Mouse (Mus musculus) C3H10T1/2 (cell line): Measurements from ENCODE around the gene Zfp446. TPM values are rescaled to one million over a fixed set of nuclear protein-coding genes. Genes with fewer than 3 reads are reported as not detected.

Source experiments
- polyA plus RNA-seq, 2 experiments: library from polyadenylated mRNA; unstranded; fragments of >200 nt; fragmentation: generic; extraction: Trizol; gene quantifications; one replicate each; pipeline ENCODE4 v1.2.1; 2012; ENCODE audit warnings: missing spikeins in 2 of 2

Gene Zfp446
- 1 to 10 TPM; 1.5 to 3.0 TPM for polyA plus RNA-seq

GRCm38 (mm10) chr7:12977682-12978389, at the start of gene Zfp446:
Zfp446 (plus strand) TSS chr7:12977848.

GRCm38 (mm10) chr7:12965678-12966091, 12.0 kb upstream of the Zfp446 start, which contains the start of gene Zfp324:
Zfp324 (plus strand) TSS chr7:12965838.

GRCm38 (mm10) chr7:12998053-12998452, 20.4 kb downstream of the Zfp446 start, which contains the start of gene Slc27a5:
Slc27a5 (minus strand) TSS chr7:12998192.

GRCm38 (mm10) chr7:12998851-12999250, 21.2 kb downstream of the Zfp446 start, which contains the start of gene Trim28:
Trim28 (plus strand) TSS chr7:12999114.

GRCm38 (mm10) chr7:13010005-13010908, 32.6 kb downstream of the Zfp446 start, which contains the start of gene Zbtb45:
Zbtb45 (minus strand) TSS chr7:13010034.

GRCm38 (mm10) chr7:13034148-13034977, 56.7 kb downstream of the Zfp446 start, which contains the start of gene Chmp2a:
Chmp2a (minus strand) TSS chr7:13034807.

Other genes with a start within 250 kb of the Zfp446 start
- gene Vmn2r56, start 242.8 kb upstream of the Zfp446 start, polyA plus RNA-seq, result not detected
- under 1 TPM in 1 of 2 experiments, not detected in 1; 0.09 TPM for gene Zscan18, start 174.2 kb upstream of the Zfp446 start, polyA plus RNA-seq
- 1 to 10 TPM in 1 of 2 experiments, under 1 TPM in 1; 0.09 to 1.7 TPM for gene Zfp329, start 159.0 kb upstream of the Zfp446 start, polyA plus RNA-seq
- gene Zfp110, start 143.1 kb upstream of the Zfp446 start, polyA plus RNA-seq, result 1 to 10 TPM in 1 of 2 experiments, under 1 TPM in 1; 0.46 to 6.5 TPM
- gene Zfp128, start 96.7 kb upstream of the Zfp446 start, polyA plus RNA-seq, result 1 to 10 TPM in 1 of 2 experiments, under 1 TPM in 1; 0.20 to 2.1 TPM
- 1 to 10 TPM; 1.5 to 5.6 TPM for gene Zscan22, start 80.0 kb upstream of the Zfp446 start, polyA plus RNA-seq
- 1,000 to 10,000 TPM; 2,873 to 4,278 TPM for gene Rps5, start 55.6 kb upstream of the Zfp446 start, polyA plus RNA-seq
- 1 to 10 TPM in 1 of 2 experiments, under 1 TPM in 1; 0.30 to 1.0 TPM for gene Rnf225, start 50.4 kb upstream of the Zfp446 start, polyA plus RNA-seq
- 1 to 10 TPM; 3.1 to 9.2 TPM for gene Zfp324, start 12.0 kb upstream of the Zfp446 start, polyA plus RNA-seq
- under 1 TPM in 1 of 2 experiments, not detected in 1; 0.04 TPM for gene Slc27a5, start 20.3 kb downstream of the Zfp446 start, polyA plus RNA-seq
- gene Trim28, start 21.3 kb downstream of the Zfp446 start, polyA plus RNA-seq, result 100 to 1,000 TPM; 465 to 613 TPM
- 10 to 100 TPM; 16.4 to 22.3 TPM for gene Zbtb45, start 32.2 kb downstream of the Zfp446 start, polyA plus RNA-seq
- gene Chmp2a, start 57.0 kb downstream of the Zfp446 start, polyA plus RNA-seq, result 100 to 1,000 TPM; 141 to 255 TPM
- gene Ube2m, start 60.4 kb downstream of the Zfp446 start, polyA plus RNA-seq, result 100 to 1,000 TPM; 117 to 284 TPM
- 1 to 10 TPM in 1 of 2 experiments, under 1 TPM in 1; 0.67 to 4.8 TPM for gene Mzf1, start 76.9 kb downstream of the Zfp446 start, polyA plus RNA-seq
- gene Vmn1r85, start 117.3 kb downstream of the Zfp446 start, polyA plus RNA-seq, result not detected
- gene Vmn1r86, start 142.1 kb downstream of the Zfp446 start, polyA plus RNA-seq, result not detected
- gene Vmn1r87, start 162.3 kb downstream of the Zfp446 start, polyA plus RNA-seq, result not detected
- gene Vmn1r88, start 181.7 kb downstream of the Zfp446 start, polyA plus RNA-seq, result under 1 TPM in 1 of 2 experiments, not detected in 1; 0.02 TPM
- not detected for gene Vmn1r89, start 235.2 kb downstream of the Zfp446 start, polyA plus RNA-seq